Mouse (Mus musculus) neural tube, embryonic 14.5 days (tissue): ENCODE measurements at regions not wholly inside any gene's neighbourhood (a gene's known extent, or its start where the extent isn't known, plus 50 kb on each side); places are given as distances from the start of the nearest gene placed in this dataset.

Experiments used
- ATAC-seq: fragments of 200-750 bp; cut with Nextera tagmentation; 2 replicates; pipeline ENCODE4 v1.8.0; 2017; ENCODE audit warnings: low read depth, mild to moderate bottlenecking, moderate TSS enrichment, moderate library complexity
- H3K27ac ChIP-seq: fragments of 300-500 bp; sonication (generic); 2 replicates; pipeline ENCODE4 v1.5.1; 2014; ENCODE audit warnings: low read depth, mild to moderate bottlenecking, control low read depth, low read length, moderate library complexity, mixed read lengths
- H3K27me3 ChIP-seq: fragments of 300-500 bp; sonication (generic); 2 replicates; pipeline ENCODE4 v1.6.1; 2014; ENCODE audit warnings: low read length; ENCODE audit not compliant: control insufficient read depth, insufficient read depth
- H3K36me3 ChIP-seq: fragments of 300-500 bp; sonication (generic); 2 replicates; pipeline ENCODE4 v1.6.1; 2014; ENCODE audit warnings: low read length, mixed read lengths; ENCODE audit not compliant: control insufficient read depth, insufficient read depth
- H3K4me1 ChIP-seq: fragments of 300-500 bp; sonication (generic); 2 replicates; pipeline ENCODE4 v1.6.1; 2014; ENCODE audit warnings: low read length; ENCODE audit not compliant: control insufficient read depth, insufficient read depth
- H3K4me2 ChIP-seq: fragments of 300-500 bp; sonication (generic); 2 replicates; pipeline ENCODE4 v1.6.1; 2014; ENCODE audit warnings: mild to moderate bottlenecking, low read depth, low read length, control low read depth
- H3K4me3 ChIP-seq: fragments of 300-500 bp; sonication (generic); 2 replicates; pipeline ENCODE4 v1.5.1; 2014; ENCODE audit warnings: low read depth, low read length, control low read depth, mixed read lengths
- H3K9ac ChIP-seq: fragments of 300-500 bp; sonication (generic); replicated peaks from 2 replicates; pipeline ENCODE4 v1.6.1; 2014; ENCODE audit warnings: low read depth, mild to moderate bottlenecking, control low read depth, low read length, mixed read lengths
- H3K9me3 ChIP-seq: fragments of 300-500 bp; sonication (generic); 2 replicates; pipeline ENCODE4 v1.6.1; 2016; ENCODE audit warnings: low read length; ENCODE audit not compliant: control insufficient read depth
- whole genome bisulfite sequencing: fragments of 180-500 bp; shearing (Covaris S2); extraction: QIAGEN DNeasy Blood & Tissue Kit; methylation state at CpG from one replicate; pipeline ENCODE4 v1.1.7; 2014; 5-methylcytosine and 5-hydroxymethylcytosine counted together

DNA sequence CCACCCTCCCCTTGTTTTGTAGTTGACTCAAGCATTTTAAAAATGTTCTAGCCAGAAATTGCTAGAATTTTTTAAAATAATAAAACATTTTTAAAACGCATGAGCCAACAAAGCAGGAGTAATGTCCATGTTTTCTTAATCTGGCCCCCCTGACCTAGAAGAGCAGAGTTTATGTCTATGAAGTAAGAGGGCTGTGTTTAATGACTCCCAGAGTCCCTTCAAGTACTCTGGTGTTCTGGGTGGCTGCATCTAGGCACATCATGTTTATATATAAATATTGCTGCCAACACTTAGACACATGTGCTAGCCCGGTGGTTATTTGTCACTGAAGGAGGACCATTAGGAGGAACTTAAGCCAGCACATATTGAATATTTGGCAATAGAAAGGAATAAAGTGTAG lies 93.8 kb upstream of the Gm12728 start:
- Histone ChIP-seq H3K36me3 (no peaks in the 10 kb centered on the region), H3K27ac (no peak overlapping the region), H3K4me3 (no peak overlapping the region), H3K9ac (no peak overlapping the region), H3K4me2 (no peak overlapping the region), H3K4me1 (no peaks in the 10 kb centered on the region), H3K9me3 (no peaks in the 10 kb centered on the region), H3K27me3 (no peaks in the 10 kb centered on the region)
- 85% methylated on average over 2 of the region's 2 CpGs for WGBS
- no peak for ATAC-seq

DNA sequence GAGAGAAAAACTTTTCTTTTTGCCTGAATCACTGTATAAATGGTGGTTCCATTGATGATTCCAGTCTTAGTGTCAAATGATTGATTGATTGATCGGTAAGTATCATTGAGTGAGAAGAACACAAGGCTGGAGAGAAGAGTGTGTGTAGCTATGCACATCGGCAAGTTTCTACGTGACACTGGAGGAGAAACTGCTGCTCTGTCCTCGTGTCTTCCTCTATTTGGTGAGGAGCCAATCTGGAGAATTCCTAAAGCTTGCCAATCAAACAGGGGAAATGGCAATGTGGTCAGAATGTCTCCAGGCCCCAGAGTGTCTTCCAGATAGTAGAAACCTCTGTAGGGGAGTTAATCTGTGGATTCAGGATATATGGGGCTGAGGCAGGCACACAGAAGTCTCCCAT lies 92.5 kb upstream of the Gm12728 start:
- no peak overlapping the region for H3K9ac ChIP-seq
- H3K27ac ChIP-seq: no peak overlapping the region
- ATAC-seq: no peak
- H3K27me3 ChIP-seq: no peaks in the 10 kb centered on the region
- no peaks in the 10 kb centered on the region for H3K9me3 ChIP-seq
- no peaks in the 10 kb centered on the region for H3K4me1 ChIP-seq
- no peak overlapping the region for H3K4me3 ChIP-seq
- H3K4me2 ChIP-seq: no peak overlapping the region
- H3K36me3 ChIP-seq: no peaks in the 10 kb centered on the region
- WGBS: 88% methylated on average over 4 of the region's 4 CpGs

DNA sequence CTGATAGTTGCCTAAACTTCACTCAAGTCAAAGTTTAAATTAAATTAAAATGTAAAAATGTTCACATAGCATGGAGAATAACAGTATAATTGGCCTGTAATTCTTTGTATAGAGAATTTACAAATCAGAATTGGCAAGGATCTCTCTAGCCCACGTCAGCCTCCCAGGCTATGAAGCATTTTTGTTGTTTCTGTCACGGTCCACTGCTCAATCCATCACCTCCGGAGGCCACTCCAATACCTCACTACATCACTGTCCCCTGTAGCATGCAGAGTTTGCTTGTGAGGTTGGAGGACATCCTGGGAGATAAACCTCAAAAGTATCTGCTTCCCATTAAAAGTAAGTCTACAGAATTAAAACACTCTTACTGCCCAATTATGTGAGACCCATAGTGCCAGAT lies 87.6 kb upstream of the Gm12728 start:
- Histone ChIP-seq H3K9me3 (no peaks in the 10 kb centered on the region), H3K9ac (no peak overlapping the region), H3K4me1 (no peaks in the 10 kb centered on the region), H3K27me3 (no peaks in the 10 kb centered on the region), H3K36me3 (no peaks in the 10 kb centered on the region), H3K27ac (no peak overlapping the region), H3K4me2 (no peak overlapping the region), H3K4me3 (no peak overlapping the region)
- WGBS: 59% methylated on average over 3 of the region's 3 CpGs
- no peak for ATAC-seq

DNA sequence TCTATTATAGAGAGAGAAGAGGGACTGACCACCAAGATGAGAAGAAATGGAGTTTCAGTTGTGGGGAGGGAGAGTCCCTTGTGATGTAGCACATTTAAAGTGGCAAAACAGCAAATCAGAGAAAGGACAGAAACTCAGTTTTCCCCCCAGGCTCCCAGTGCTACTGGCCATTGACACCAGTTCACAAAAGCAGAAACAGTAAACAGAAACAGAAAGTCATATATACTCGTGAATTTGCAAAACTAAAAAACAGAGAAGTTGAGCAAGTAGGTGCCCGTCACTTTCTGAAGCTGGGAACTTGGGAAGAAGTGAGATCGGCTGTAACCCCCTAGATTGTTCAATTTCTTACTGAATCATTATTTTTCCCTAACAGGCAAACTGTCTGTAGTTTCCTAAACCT lies 86.3 kb upstream of the Gm12728 start:
- Histone ChIP-seq H3K27ac (no peak overlapping the region), H3K9ac (no peak overlapping the region), H3K4me1 (no peaks in the 10 kb centered on the region), H3K36me3 (no peaks in the 10 kb centered on the region), H3K9me3 (no peaks in the 10 kb centered on the region), H3K4me3 (no peak overlapping the region), H3K4me2 (no peak overlapping the region), H3K27me3 (no peaks in the 10 kb centered on the region)
- ATAC-seq: no peak
- WGBS: 84% methylated on average over 3 of the region's 3 CpGs

DNA sequence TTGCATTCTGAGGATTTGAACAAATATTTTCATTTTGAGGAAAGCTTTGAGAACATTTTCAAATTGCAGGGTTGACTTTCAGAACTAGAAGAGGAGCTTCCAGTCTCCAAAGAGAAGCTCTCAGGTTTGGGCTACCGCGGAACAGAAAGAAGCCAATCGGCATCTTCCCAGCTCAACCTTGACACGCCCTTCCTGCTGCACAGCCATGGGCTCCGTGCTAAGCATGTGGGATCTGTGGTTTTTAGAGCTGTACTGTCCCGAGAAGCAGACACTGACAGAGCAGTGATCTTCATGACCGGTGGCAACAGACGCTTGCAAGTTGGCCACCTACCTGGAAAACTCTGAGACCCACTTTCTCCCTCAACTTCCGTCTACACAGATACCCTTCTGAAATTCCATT lies 85.4 kb upstream of the Gm12728 start:
- Histone ChIP-seq H3K36me3 (no peaks in the 10 kb centered on the region), H3K9ac (no peak overlapping the region), H3K27me3 (no peaks in the 10 kb centered on the region), H3K4me1 (no peaks in the 10 kb centered on the region), H3K4me2 (no peak overlapping the region), H3K4me3 (no peak overlapping the region), H3K9me3 (no peaks in the 10 kb centered on the region), H3K27ac (no peak overlapping the region)
- no peak for ATAC-seq
- WGBS: 90% methylated on average over 9 of the region's 9 CpGs

DNA sequence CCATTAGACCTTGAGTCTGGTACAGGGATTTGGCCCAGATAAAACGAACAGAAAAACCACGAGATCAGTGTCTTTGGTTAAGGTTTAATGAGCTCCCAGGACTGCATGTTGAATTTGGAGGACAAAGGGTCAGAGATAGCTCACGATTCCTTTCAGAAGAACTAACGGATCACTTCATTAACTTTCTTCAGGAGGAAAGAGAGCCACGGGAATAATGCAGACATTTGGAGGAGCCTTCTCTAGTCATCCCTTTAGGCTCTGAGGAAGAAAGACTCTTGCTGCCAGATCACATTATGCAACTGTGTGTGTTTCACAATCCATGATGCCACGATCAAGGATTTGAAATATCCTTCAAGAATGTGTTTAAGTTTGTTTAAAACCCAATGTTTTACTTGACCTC lies 83.7 kb upstream of the Gm12728 start:
- no peak overlapping the region for H3K27ac ChIP-seq
- no peak overlapping the region for H3K4me3 ChIP-seq
- no peak for ATAC-seq
- no peak overlapping the region for H3K9ac ChIP-seq
- no peak overlapping the region for H3K4me2 ChIP-seq
- 60% methylated on average over 6 of the region's 6 CpGs for WGBS
- no peaks in the 10 kb centered on the region for H3K27me3 ChIP-seq
- H3K9me3 ChIP-seq: no peaks in the 10 kb centered on the region
- H3K4me1 ChIP-seq: no peaks in the 10 kb centered on the region
- H3K36me3 ChIP-seq: no peaks in the 10 kb centered on the region

DNA sequence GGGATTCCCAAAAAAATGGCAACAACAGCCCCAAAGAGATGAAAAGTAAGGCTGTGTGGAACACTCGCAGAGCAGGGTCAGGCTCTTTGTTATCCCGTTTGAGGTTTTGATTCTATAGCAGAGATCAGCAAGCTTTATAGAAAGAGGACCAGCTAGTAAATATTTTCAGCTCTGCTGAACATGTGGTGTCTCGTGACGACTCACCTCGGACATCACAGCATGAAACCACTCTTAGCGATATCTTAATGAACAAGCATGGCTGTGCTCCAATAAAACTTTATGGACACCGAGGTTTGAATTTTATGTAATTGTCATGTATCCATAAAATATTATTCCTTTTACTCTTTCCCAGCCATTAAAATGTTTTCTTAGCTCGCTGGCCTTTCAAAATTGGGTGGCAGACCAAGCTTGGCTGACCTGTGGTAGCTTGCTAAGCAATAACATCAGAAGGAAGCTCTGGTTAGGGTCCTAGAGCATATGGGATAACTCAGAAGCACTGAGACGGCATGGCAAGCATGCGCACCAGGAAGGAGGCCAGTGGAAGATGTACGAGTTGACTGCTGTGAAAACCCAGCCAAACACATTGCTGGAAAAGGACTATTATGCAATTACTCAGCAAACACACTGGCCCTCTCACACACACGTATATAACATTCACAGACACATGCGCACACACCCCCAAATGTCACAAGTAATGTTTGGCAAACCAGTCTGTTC lies 81.4 kb upstream of the Gm12728 start:
- Histone ChIP-seq H3K4me1 (no peaks in the 10 kb centered on the region), H3K27ac (no peak overlapping the region), H3K4me3 (no peak overlapping the region), H3K4me2 (no peak overlapping the region), H3K36me3 (no peaks in the 10 kb centered on the region), H3K9me3 (no peaks in the 10 kb centered on the region), H3K9ac (no peak overlapping the region), H3K27me3 (no peaks in the 10 kb centered on the region)
- WGBS: 65% methylated on average over 13 of the region's 13 CpGs
- ATAC-seq: no peak

- Histone ChIP-seq H3K27ac (no peak overlapping the region), H3K36me3 (no peaks in the 10 kb centered on the region), H3K27me3 (no peaks in the 10 kb centered on the region), H3K9me3 (no peaks in the 10 kb centered on the region; the same call in 1 of the 2 replicates), H3K4me2 (no peak overlapping the region), H3K4me1 (no peaks in the 10 kb centered on the region), H3K9ac (no peak overlapping the region), H3K4me3 (no peak overlapping the region)
- WGBS: 92% methylated on average over 6 of the region's 6 CpGs
- ATAC-seq: no peak
Measured at GRCm38 (mm10) chr4:105713956-105714355, 75.7 kb upstream of the Gm12728 start.

GRCm38 (mm10) chr4:105718080-105718479 lies 71.6 kb upstream of the Gm12728 start:
- 44% methylated on average over 5 of the region's 5 CpGs for WGBS
- Histone ChIP-seq H3K9ac (no peak overlapping the region), H3K9me3 (no peaks in the 10 kb centered on the region; the same call in 1 of the 2 replicates), H3K27ac (no peak overlapping the region), H3K4me3 (no peak overlapping the region), H3K27me3 (no peaks in the 10 kb centered on the region), H3K4me2 (no peak overlapping the region), H3K4me1 (no peaks in the 10 kb centered on the region), H3K36me3 (no peaks in the 10 kb centered on the region)
- ATAC-seq: peak; percentile 61; the same call in 1 of the 2 replicates
